Mouse (Mus musculus): ENCODE results near the gene Ptprr.

Gene Ptprr

GRCm38 (mm10) chr10:116115881-116116677 lies 98.1 kb downstream of the Ptprr start:
- DNase-seq (ENCODE audit: inconsistent age in 2 of 2, low spot score in 1 of 2), result no peak

GRCm38 (mm10) chr10:116117060-116117459 lies 99.0 kb downstream of the Ptprr start:
- no peak for DNase-seq (ENCODE audit: inconsistent age in 2 of 2, low spot score in 1 of 2)

- no peak for DNase-seq (ENCODE audit: inconsistent age in 2 of 2, low spot score in 1 of 2)
Observed at GRCm38 (mm10) chr10:116121463-116121862, 103.5 kb downstream of the Ptprr start.

GRCm38 (mm10) chr10:116123808-116124207 lies 105.8 kb downstream of the Ptprr start:
- no peak for DNase-seq (ENCODE audit: inconsistent age in 2 of 2, low spot score in 1 of 2)

GRCm38 (mm10) chr10:116125364-116125763 lies 107.4 kb downstream of the Ptprr start:
- DNase-seq (ENCODE audit: inconsistent age in 2 of 2, low spot score in 1 of 2), result no peak

- no peak for DNase-seq (ENCODE audit: inconsistent age in 2 of 2, low spot score in 1 of 2)
Observed at GRCm38 (mm10) chr10:116130401-116130800, 112.4 kb downstream of the Ptprr start.

- DNase-seq (ENCODE audit: inconsistent age in 2 of 2, low spot score in 1 of 2), result no peak
Observed at GRCm38 (mm10) chr10:116131223-116131622, 113.2 kb downstream of the Ptprr start.

- DNase-seq (ENCODE audit: inconsistent age in 2 of 2, low spot score in 1 of 2), result no peak
Observed at GRCm38 (mm10) chr10:116132233-116132632, 114.2 kb downstream of the Ptprr start.

- no peak for DNase-seq (ENCODE audit: inconsistent age in 2 of 2, low spot score in 1 of 2)
Observed at GRCm38 (mm10) chr10:116135187-116135586, 117.2 kb downstream of the Ptprr start.

GRCm38 (mm10) chr10:116140226-116140625 lies 122.2 kb downstream of the Ptprr start:
- DNase-seq (ENCODE audit: inconsistent age in 2 of 2, low spot score in 1 of 2), result no peak

- no peak for DNase-seq (ENCODE audit: inconsistent age in 2 of 2, low spot score in 1 of 2)
Observed at GRCm38 (mm10) chr10:116143684-116144083, 125.7 kb downstream of the Ptprr start.

GRCm38 (mm10) chr10:116146091-116146490 lies 128.1 kb downstream of the Ptprr start:
- no peak for DNase-seq (ENCODE audit: inconsistent age in 2 of 2, low spot score in 1 of 2)

- DNase-seq (ENCODE audit: inconsistent age in 2 of 2, low spot score in 1 of 2), result no peak
Observed at GRCm38 (mm10) chr10:116154707-116155106, 136.7 kb downstream of the Ptprr start.

- no peak for DNase-seq (ENCODE audit: inconsistent age in 2 of 2, low spot score in 1 of 2)
Observed at GRCm38 (mm10) chr10:116156699-116157098, 138.7 kb downstream of the Ptprr start.

GRCm38 (mm10) chr10:116162338-116162737 lies 144.3 kb downstream of the Ptprr start:
- DNase-seq (ENCODE audit: inconsistent age in 2 of 2, low spot score in 1 of 2), result no peak

- no peak for DNase-seq (ENCODE audit: inconsistent age in 2 of 2, low spot score in 1 of 2)
Observed at GRCm38 (mm10) chr10:116175324-116175883, 157.4 kb downstream of the Ptprr start.

- DNase-seq (ENCODE audit: inconsistent age in 2 of 2, low spot score in 1 of 2), result peak in 1 of 2 experiments; percentile 27
Observed at GRCm38 (mm10) chr10:116177390-116178179, 159.6 kb downstream of the Ptprr start.

- DNase-seq (ENCODE audit: inconsistent age in 2 of 2, low spot score in 1 of 2), result no peak
Observed at GRCm38 (mm10) chr10:116181235-116181634, 163.2 kb downstream of the Ptprr start.

GRCm38 (mm10) chr10:116182221-116182620 lies 164.2 kb downstream of the Ptprr start:
- DNase-seq (ENCODE audit: inconsistent age in 2 of 2, low spot score in 1 of 2), result no peak

GRCm38 (mm10) chr10:116183258-116183657 lies 165.2 kb downstream of the Ptprr start:
- no peak for DNase-seq (ENCODE audit: inconsistent age in 2 of 2, low spot score in 1 of 2)

- DNase-seq (ENCODE audit: inconsistent age in 2 of 2, low spot score in 1 of 2), result no peak
Observed at GRCm38 (mm10) chr10:116191724-116192123, 173.7 kb downstream of the Ptprr start.

- DNase-seq (ENCODE audit: inconsistent age in 2 of 2, low spot score in 1 of 2), result no peak
Observed at GRCm38 (mm10) chr10:116192293-116192692, 174.3 kb downstream of the Ptprr start.
